8 mouse cellular contexts compared by ENCODE assay signal in the genomic region with DNA sequence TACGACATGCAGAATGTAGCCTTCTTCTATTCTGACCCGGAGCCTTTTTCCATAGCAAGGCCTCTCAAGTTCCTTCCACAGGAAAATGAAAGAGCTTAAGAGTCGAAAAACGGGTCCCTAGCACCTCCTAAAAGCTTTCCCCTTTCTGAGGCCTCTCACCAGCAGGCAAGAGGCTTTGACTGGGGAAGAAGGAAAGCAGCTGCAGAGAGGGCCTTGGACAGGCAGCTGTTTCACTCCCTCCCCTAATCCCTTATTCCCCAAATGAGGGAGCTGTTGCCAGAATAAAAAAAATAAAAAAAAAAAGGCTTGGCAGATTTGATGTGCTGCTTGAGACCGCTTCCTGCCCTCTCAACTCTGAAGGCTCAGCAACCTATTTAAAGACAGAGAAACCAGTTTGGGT. TPM values are rescaled to one million over a fixed set of nuclear protein-coding genes. Genes with fewer than 3 reads are reported as not detected.
DNase-seq lines count a peak whose midpoint lies in the region; ATAC-seq lines count a peak whose summit lies in the region.

No protein-coding gene starts in this region.

- no peak for ATAC-seq in heart, embryonic 12.5 days (ENCODE audit: insufficient number of reproducible peaks, low FRiP score)
- ATAC-seq in kidney, embryonic 15.5 days (replicated peaks; ENCODE audit: low FRiP score), result peak; percentile 55
- peak; percentile 60; the same call in 1 of the 2 replicates for ATAC-seq in stomach, embryonic 15.5 days (ENCODE audit: insufficient read depth, low FRiP score, low read depth)

- no peak overlapping the region for H3K4me2 ChIP-seq in heart, embryonic 12.5 days
- H3K4me2 ChIP-seq in kidney, embryonic 15.5 days, result no peak overlapping the region
- H3K4me2 ChIP-seq in stomach, embryonic 15.5 days, result peak overlapping the region; percentile 16; the same call in 1 of the 2 replicates

- no peaks in the 10 kb centered on the region for H3K4me1 ChIP-seq in heart, embryonic 12.5 days (replicated peaks)
- H3K4me1 ChIP-seq in kidney, embryonic 15.5 days, result 0 out of 2 replicates have a peak, but pooled peaks cover 6% of the 10 kb centered on the region
- no peaks in the 10 kb centered on the region for H3K4me1 ChIP-seq in stomach, embryonic 15.5 days

- no peaks in the 10 kb centered on the region for H3K9me3 ChIP-seq in heart, embryonic 12.5 days (replicated peaks)
- H3K9me3 ChIP-seq in kidney, embryonic 15.5 days (replicated peaks), result no peaks in the 10 kb centered on the region
- no peaks in the 10 kb centered on the region for H3K9me3 ChIP-seq in stomach, embryonic 15.5 days

- H3K4me3 ChIP-seq in heart, embryonic 12.5 days, result no peak overlapping the region
- H3K4me3 ChIP-seq in kidney, embryonic 15.5 days (replicated peaks), result no peak overlapping the region
- no peak overlapping the region for H3K4me3 ChIP-seq in stomach, embryonic 15.5 days (replicated peaks)

- peak; percentile 4 to 29 for DNase-seq in left cerebral cortex, postnatal 10 days (ENCODE audit: extremely low spot score in 1 of 2, low spot score in 2 of 2)
- no peak for DNase-seq in left cerebral cortex, adult 11 months (ENCODE audit: low spot score)
- peak; percentile 14 for DNase-seq in embryo, embryonic 9.5 days (ENCODE audit: extremely low spot score)
- peak; percentile 39 for DNase-seq in lung, postnatal 36 days
- no peak for DNase-seq in natural killer cell, adult 2 months (ENCODE audit: low spot score in 2 of 2)

- peak overlapping the region; percentile 54; the same call in 1 of the 2 replicates for H3K27ac ChIP-seq in heart, embryonic 12.5 days (ENCODE audit: poor library complexity, severe bottlenecking)
- H3K27ac ChIP-seq in kidney, embryonic 15.5 days, result peak overlapping the region; percentile 85
- H3K27ac ChIP-seq in stomach, embryonic 15.5 days, result peak overlapping the region; percentile 85

- intact Hi-C loops in left cerebral cortex, postnatal 10 days (cut with DNase I), result no loop called here

- WGBS in heart, embryonic 12.5 days, result 29% methylated on average over 5 of the region's 5 CpGs
- 31% methylated on average over 5 of the region's 5 CpGs for WGBS in kidney, embryonic 15.5 days
- 20% methylated on average over 5 of the region's 5 CpGs for WGBS in stomach, embryonic 15.5 days

- H3K9ac ChIP-seq in heart, embryonic 12.5 days, result no peak overlapping the region
- no peak overlapping the region for H3K9ac ChIP-seq in kidney, embryonic 15.5 days
- H3K9ac ChIP-seq in stomach, embryonic 15.5 days, result no peak overlapping the region

- H3K36me3 ChIP-seq in heart, embryonic 12.5 days, result no peaks in the 10 kb centered on the region
- H3K36me3 ChIP-seq in kidney, embryonic 15.5 days, result no peaks in the 10 kb centered on the region
- H3K36me3 ChIP-seq in stomach, embryonic 15.5 days, result no peaks in the 10 kb centered on the region

- no peaks in the 10 kb centered on the region for H3K27me3 ChIP-seq in heart, embryonic 12.5 days (replicated peaks)
- H3K27me3 ChIP-seq in kidney, embryonic 15.5 days, result no peaks in the 10 kb centered on the region
- no peaks in the 10 kb centered on the region for H3K27me3 ChIP-seq in stomach, embryonic 15.5 days (replicated peaks)

RNA-seq across cellular contexts. Expression of a gene that starts 47.1 kb away (rescaled TPM):
- total RNA-seq in left cerebral cortex, postnatal 10 days (2021), result 100 to 1,000 TPM; 327 to 343 TPM
- polyA plus RNA-seq in heart, embryonic 12.5 days (2016; fragmentation: Nextera tagmentation; extraction: Ambion mirVana), result 144 TPM in 2 replicates
- 274 and 289 TPM in 2 replicates for polyA plus RNA-seq in kidney, embryonic 15.5 days (2015; fragmentation: Nextera tagmentation; extraction: Ambion mirVana)
- polyA plus RNA-seq in stomach, embryonic 15.5 days (2015; fragmentation: Nextera tagmentation; extraction: Ambion mirVana), result 221 and 227 TPM in 2 replicates

RNA-seq across cellular contexts. Expression of a gene that starts 59.3 kb away (rescaled TPM):
- total RNA-seq in left cerebral cortex, postnatal 10 days (2021), result under 1 TPM; 0.28 to 0.39 TPM
- not detected in 2 replicates for polyA plus RNA-seq in heart, embryonic 12.5 days (2016; fragmentation: Nextera tagmentation; extraction: Ambion mirVana)
- polyA plus RNA-seq in kidney, embryonic 15.5 days (2015; fragmentation: Nextera tagmentation; extraction: Ambion mirVana), result not detected in 2 replicates
- polyA plus RNA-seq in stomach, embryonic 15.5 days (2015; fragmentation: Nextera tagmentation; extraction: Ambion mirVana), result not detected in 2 replicates

Comparison
In these comparisons a context has a peak if more than half of its experiments do, and no peak if none do; other contexts are left out.
1. DNase-seq: peak in left cerebral cortex, postnatal 10 days (2 of 2), embryo, embryonic 9.5 days (single experiment) and lung, postnatal 36 days (single experiment); none in left cerebral cortex, adult 11 months (single experiment) and natural killer cell, adult 2 months (0 of 2).
2. Peak in every context shown above with its lines, with median percentiles within 50 percentile points of each other: H3K27ac ChIP-seq.